Mouse (Mus musculus): ENCODE measurements around the gene Pnpla2.

DNA sequence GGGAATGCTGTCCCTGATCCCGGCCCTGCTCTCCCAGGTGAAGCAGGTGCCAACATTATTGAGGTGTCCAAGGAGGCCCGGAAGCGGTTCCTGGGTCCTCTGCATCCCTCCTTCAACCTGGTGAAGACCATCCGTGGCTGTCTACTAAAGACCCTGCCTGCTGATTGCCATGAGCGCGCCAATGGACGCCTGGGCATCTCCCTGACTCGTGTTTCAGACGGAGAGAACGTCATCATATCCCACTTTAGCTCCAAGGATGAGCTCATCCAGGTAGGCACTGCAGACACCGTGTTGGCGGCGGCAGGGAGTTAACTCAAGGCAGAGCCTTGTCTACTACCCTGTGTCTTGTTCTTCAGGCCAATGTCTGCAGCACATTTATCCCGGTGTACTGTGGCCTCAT is 2.2 kb downstream of the Pnpla2 start:
- TF ChIP-seq CTCF (IDR thresholded peaks at IDR 0.05; ENCODE audit: low read depth) (no peak), EP300 (IDR thresholded peaks at IDR 0.05; ENCODE audit: low read depth) (no peak)

Measured in heart, postnatal 0 days (tissue).